34 mouse cellular contexts compared by ENCODE assay signal in the genomic region with DNA sequence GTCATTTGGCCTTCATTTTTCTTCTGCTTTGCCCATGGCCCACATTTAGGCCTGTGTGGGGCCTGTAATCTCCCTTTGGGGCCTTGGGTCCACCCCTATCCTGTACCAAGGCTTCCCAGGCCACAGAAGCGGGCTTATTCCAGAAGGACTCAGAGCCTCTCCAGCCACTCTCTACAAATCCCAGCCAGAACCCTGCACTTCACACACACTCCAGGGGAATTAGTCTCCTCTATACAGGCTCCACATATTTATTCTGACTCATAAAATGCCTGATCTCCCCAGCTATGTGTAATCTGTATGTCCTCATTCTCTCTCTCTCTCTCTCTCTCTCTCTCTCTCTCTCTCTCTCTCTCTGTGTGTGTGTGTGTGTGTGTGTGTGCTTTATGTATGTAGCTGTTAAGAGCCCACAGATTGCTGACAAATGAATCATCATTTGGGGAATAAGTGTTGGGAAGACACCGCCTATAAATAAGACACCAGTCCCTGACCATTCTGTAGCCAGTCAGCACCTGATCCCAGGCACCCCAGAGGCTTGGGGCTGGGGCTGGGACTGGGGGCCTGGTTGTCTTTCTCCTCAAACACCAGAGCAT. TPM values are rescaled to one million over a fixed set of nuclear protein-coding genes. Genes with fewer than 3 reads are reported as not detected.
A peak's percentile ranks its signal among the peaks of the same experiment; 100 is the strongest.
DNase-seq lines count a peak whose midpoint lies in the region; ATAC-seq lines count a peak whose summit lies in the region.
"Had no signal": no experiment of that assay in that cellular context is flagged by ENCODE, and none has a peak within 500 bp of the region (broad histone marks: within the 10 kb centered on the region; RNA-seq: fewer than 3 reads in every experiment).

No protein-coding gene starts in this region.

- H3K4me2 ChIP-seq in neural tube, embryonic 14.5 days (ENCODE audit: low read depth, low read length) = no peak overlapping the region
- H3K4me2 ChIP-seq: heart, embryonic 13.5 days; liver, embryonic 15.5 days; lung, embryonic 15.5 days had no signal

- no peak overlapping the region for H3K4me3 ChIP-seq in neural tube, embryonic 14.5 days (ENCODE audit: low read depth, low read length)
- H3K4me3 ChIP-seq: embryonic facial prominence, embryonic 10.5 days; heart, adult 2 months; heart, embryonic 13.5 days; limb, embryonic 10.5 days; liver, embryonic 15.5 days; lung, embryonic 15.5 days had no signal

- WGBS in neural tube, embryonic 14.5 days = 65% methylated on average over 2 of the region's 2 CpGs

- no peaks in the 10 kb centered on the region for H3K27me3 ChIP-seq in neural tube, embryonic 14.5 days (ENCODE audit: control insufficient read depth, insufficient read depth, low read length)

- H3K27ac ChIP-seq in neural tube, embryonic 14.5 days (ENCODE audit: low read depth, low read length) = 0 out of 2 replicates have a peak overlapping the region, but pooled peaks have one; percentile 39
- H3K27ac ChIP-seq: embryonic facial prominence, embryonic 10.5 days; heart, adult 2 months; heart, embryonic 13.5 days; kidney, embryonic 15.5 days; limb, embryonic 10.5 days; liver, embryonic 15.5 days; lung, embryonic 15.5 days; macrophage had no signal

- no peaks in the 10 kb centered on the region for H3K36me3 ChIP-seq in neural tube, embryonic 14.5 days (ENCODE audit: control insufficient read depth, insufficient read depth, low read length)
- H3K36me3 ChIP-seq: embryonic facial prominence, embryonic 10.5 days; G1E; heart, embryonic 13.5 days; kidney, embryonic 15.5 days; limb, embryonic 10.5 days; liver, embryonic 15.5 days; lung, embryonic 15.5 days had no signal

- peak; percentile 19 for DNase-seq in adrenal gland, postnatal 14 days
- DNase-seq in adrenal gland, postnatal 10 days = no peak
- DNase-seq in neural tube, embryonic 10.5 days (ENCODE audit: extremely low spot score, low spot score) = no peak
- DNase-seq in adipocyte (ENCODE audit: low spot score) = peak; percentile 28
- no peak for DNase-seq in urinary bladder, postnatal 25 days (ENCODE audit: low spot score)
- DNase-seq in ovary, postnatal 36 days (ENCODE audit: low spot score) = no peak
- DNase-seq: cerebellum, adult 2 months; forebrain, postnatal 0 days; gastrocnemius, postnatal 25 days; heart, adult 2 months; heart, postnatal 14 days; kidney, adult 11 months; kidney, postnatal 4 days; liver; retina, postnatal 1 day; right cerebral cortex, postnatal 25 days; spleen, adult 18-20 months; thymus, postnatal 25 days had no signal

- H3K9ac ChIP-seq in neural tube, embryonic 14.5 days (replicated peaks; ENCODE audit: low read depth, low read length) = no peak overlapping the region
- H3K9ac ChIP-seq: forebrain, postnatal 0 days; heart, embryonic 13.5 days; kidney, embryonic 15.5 days; liver, embryonic 15.5 days; lung, embryonic 15.5 days had no signal

- ATAC-seq in neural tube, embryonic 14.5 days (ENCODE audit: low read depth) = no peak
- ATAC-seq: forebrain, postnatal 0 days had no signal

- H3K4me1 ChIP-seq in neural tube, embryonic 14.5 days (ENCODE audit: control insufficient read depth, insufficient read depth, low read length) = peaks cover 7% of the 10 kb centered on the region; the same call in 1 of the 2 replicates

- H3K9me3 ChIP-seq in neural tube, embryonic 14.5 days (ENCODE audit: control insufficient read depth, low read length) = no peaks in the 10 kb centered on the region
- H3K9me3 ChIP-seq: kidney, embryonic 15.5 days; limb, embryonic 10.5 days; liver, embryonic 15.5 days; lung, embryonic 15.5 days had no signal

RNA-seq across cellular contexts. Expression of gene Neurl1a, which starts 1.6 kb away (rescaled TPM):
- 15.3 and 16.0 TPM in 2 replicates for total RNA-seq in adrenal gland, postnatal 14 days (2021)
- total RNA-seq in adrenal gland, postnatal 10 days (2021) = 10 to 100 TPM; 13.6 to 19.4 TPM
- polyA plus RNA-seq in neural tube, embryonic 14.5 days (2014; fragmentation: Nextera tagmentation; extraction: Ambion mirVana) = 12.1 and 14.4 TPM in 2 replicates
- polyA plus RNA-seq: G1E had no signal

RNA-seq across cellular contexts. Expression of gene Calhm3, which starts 19.4 kb away (rescaled TPM):
- not detected in 2 replicates for total RNA-seq in adrenal gland, postnatal 14 days (2021)
- total RNA-seq in adrenal gland, postnatal 10 days (2021) = not detected
- 0.33 TPM in 1 of 2 replicates, not detected in the other for polyA plus RNA-seq in neural tube, embryonic 14.5 days (2014; fragmentation: Nextera tagmentation; extraction: Ambion mirVana)
- total RNA-seq: adrenal gland, postnatal 4 days; forebrain, postnatal 0 days; gastrocnemius, postnatal 25 days; heart, adult 2 months; heart, postnatal 14 days; layer of hippocampus, postnatal 14 days; left cerebral cortex, adult 8-10 months had no signal
- polyA plus RNA-seq: cerebellum, adult 2 months; embryonic facial prominence, embryonic 10.5 days; forebrain, embryonic 11.5 days; G1E; heart, adult 2 months; heart, embryonic 13.5 days; hindbrain, embryonic 11.5 days; kidney, embryonic 15.5 days; limb, embryonic 10.5 days; liver, embryonic 15.5 days; lung, embryonic 15.5 days; macrophage; midbrain, postnatal 0 days had no signal

RNA-seq across cellular contexts. Expression of gene Calhm1, which starts 33.0 kb away (rescaled TPM):
- total RNA-seq in adrenal gland, postnatal 14 days (2021) = not detected in 2 replicates
- total RNA-seq in adrenal gland, postnatal 10 days (2021) = not detected
- polyA plus RNA-seq in neural tube, embryonic 14.5 days (2014; fragmentation: Nextera tagmentation; extraction: Ambion mirVana) = not detected in 2 replicates
- total RNA-seq: adrenal gland, postnatal 4 days; forebrain, postnatal 0 days; G1E; gastrocnemius, postnatal 25 days; heart, adult 2 months; heart, postnatal 14 days; layer of hippocampus, postnatal 14 days; left cerebral cortex, adult 8-10 months; midbrain, postnatal 0 days had no signal
- polyA plus RNA-seq: cerebellum, adult 2 months; cortical plate, adult 2 months; embryonic facial prominence, embryonic 10.5 days; forebrain, embryonic 11.5 days; forebrain, postnatal 0 days; G1E; heart, adult 2 months; heart, embryonic 13.5 days; hindbrain, embryonic 11.5 days; kidney, embryonic 15.5 days; limb, embryonic 10.5 days; liver, embryonic 15.5 days; lung, embryonic 15.5 days; macrophage; midbrain, postnatal 0 days had no signal

RNA-seq across cellular contexts. Expression of gene Calhm2, which starts 38.9 kb away (rescaled TPM):
- 4.4 and 5.4 TPM in 2 replicates for total RNA-seq in adrenal gland, postnatal 14 days (2021)
- total RNA-seq in adrenal gland, postnatal 10 days (2021) = 1 to 10 TPM; 3.5 to 4.9 TPM
- 0.28 and 0.58 TPM in 2 replicates for polyA plus RNA-seq in neural tube, embryonic 14.5 days (2014; fragmentation: Nextera tagmentation; extraction: Ambion mirVana)

Comparison
In these comparisons a context has a peak if more than half of its experiments do, and no peak if none do; other contexts are left out.
1. DNase-seq: peak in adrenal gland, postnatal 14 days (single experiment) and adipocyte (single experiment); none in adrenal gland, postnatal 10 days (single experiment), neural tube, embryonic 10.5 days (single experiment), urinary bladder, postnatal 25 days (single experiment) and ovary, postnatal 36 days (single experiment).